Mouse (Mus musculus) small intestine, adult 2 months (tissue): ENCODE data around the gene Hrk. TPM values are rescaled to one million over a fixed set of nuclear protein-coding genes. Genes with fewer than 3 reads are reported as not detected.

Source experiments
- H3K27ac ChIP-seq: fragments of 200-500 bp; 2 replicates; pipeline ENCODE4 v1.5.1; 2012; ENCODE audit warnings: low read depth, low read length, control low read depth, inconsistent platforms; ENCODE audit not compliant: insufficient read depth
- H3K27me3 ChIP-seq: fragments of 200-500 bp; 2 replicates; pipeline ENCODE4 v1.6.1; 2012; ENCODE audit warnings: mild to moderate bottlenecking, moderate library complexity, low read length, inconsistent platforms; ENCODE audit not compliant: control insufficient read depth, insufficient read depth
- H3K36me3 ChIP-seq: fragments of 200-500 bp; 2 replicates; pipeline ENCODE4 v1.6.1; 2012; ENCODE audit warnings: mild to moderate bottlenecking, low read length, control low read depth, inconsistent platforms; ENCODE audit not compliant: control insufficient read depth, insufficient read depth
- H3K4me1 ChIP-seq: fragments of 200-500 bp; 2 replicates; pipeline ENCODE4 v1.6.1; 2012; ENCODE audit warnings: low read length, inconsistent platforms, mixed read lengths; ENCODE audit not compliant: control insufficient read depth, insufficient read depth, insufficient read length
- H3K4me3 ChIP-seq: fragments of 200-500 bp; 2 replicates; pipeline ENCODE4 v1.5.1; 2012; ENCODE audit warnings: low read depth, mild to moderate bottlenecking, control low read depth, inconsistent platforms, low read length, moderate library complexity
- CTCF ChIP-seq: fragments of 200-500 bp; IDR thresholded peaks from 2 replicates; pipeline ENCODE4 v1.5.1; 2012; ENCODE audit warnings: low read depth, mild to moderate bottlenecking, control low read depth, inconsistent platforms, low read length, moderate library complexity, mixed read lengths; ENCODE audit not compliant: insufficient replicate concordance, insufficient read length; ENCODE audit errors: extremely low read depth
- POLR2A ChIP-seq: fragments of 200-500 bp; IDR thresholded peaks from 2 replicates; pipeline ENCODE4 v1.6.1; 2012; ENCODE audit warnings: low read depth, mild to moderate bottlenecking, control low read depth, inconsistent platforms, low read length, moderate library complexity
- WGBS: fragments of 180-500 bp; shearing (Covaris S2); methylation state at CpG from one replicate; pipeline ENCODE4 v1.1.7; 2018; 5-methylcytosine and 5-hydroxymethylcytosine counted together
- polyA plus RNA-seq: library from polyadenylated mRNA; depleted of rRNA; stranded (reverse); fragments of >200 nt; gene quantifications from 2 replicates; pipeline ENCODE4 v1.2.3, GENCODE M21; 2012

The Hrk gene
- polyA plus RNA-seq, 1 experiment: not detected

DNA sequence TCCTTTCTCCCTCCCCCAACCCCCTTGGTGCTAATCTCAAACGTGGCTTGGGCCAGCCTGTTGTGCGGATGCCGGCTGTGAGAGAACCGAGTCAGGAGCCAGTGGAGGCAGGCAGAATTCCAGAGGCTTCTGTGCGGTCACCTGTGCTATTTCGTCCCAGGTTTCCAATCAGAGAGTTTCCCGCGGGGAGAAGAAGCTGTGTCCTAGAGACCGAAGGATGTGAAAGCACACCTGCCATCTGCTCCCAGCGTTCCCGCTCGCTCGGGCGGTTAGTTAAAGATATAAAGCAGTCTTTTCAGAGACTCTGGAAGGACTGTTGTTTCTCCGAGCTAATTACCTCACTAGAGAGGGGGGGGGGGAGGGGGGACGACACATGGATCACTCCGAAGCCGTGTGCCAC is 27.8 kb downstream of the Hrk start:
- Histone ChIP-seq H3K36me3 (no peaks in the 10 kb centered on the region), H3K27me3 (no peaks in the 10 kb centered on the region), H3K27ac (no peak overlapping the region), H3K4me3 (no peak overlapping the region), H3K4me1 (no peaks in the 10 kb centered on the region)
- TF ChIP-seq POLR2A (no peak), CTCF (no peak)
- 31% methylated on average over 18 of the region's 18 CpGs for WGBS

DNA sequence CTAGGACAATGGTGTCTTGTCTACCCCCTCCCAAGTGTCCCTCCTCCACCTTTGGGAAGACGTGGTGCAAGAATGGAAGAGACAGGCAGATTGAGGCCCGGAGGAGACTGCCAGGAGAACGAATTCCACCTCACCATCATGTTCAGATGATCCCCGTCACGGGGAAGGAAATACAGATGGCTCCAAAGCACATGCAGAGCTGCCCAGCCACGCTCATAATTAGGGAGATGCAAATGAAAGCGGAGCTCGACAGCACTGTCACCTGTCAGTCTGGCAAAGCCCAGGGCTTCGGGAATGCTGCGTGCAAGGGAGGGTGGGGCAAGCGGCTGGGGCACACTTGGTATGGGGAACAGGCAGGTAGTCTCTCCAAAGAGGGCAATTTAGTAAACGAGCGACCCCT is 33.0 kb downstream of the Hrk start:
- Histone ChIP-seq H3K27ac (no peak overlapping the region), H3K27me3 (no peaks in the 10 kb centered on the region), H3K4me3 (no peak overlapping the region), H3K36me3 (no peaks in the 10 kb centered on the region), H3K4me1 (no peaks in the 10 kb centered on the region)
- WGBS: 71% methylated on average over 13 of the region's 13 CpGs
- no peak for TF ChIP-seq CTCF
- no peak for TF ChIP-seq POLR2A

DNA sequence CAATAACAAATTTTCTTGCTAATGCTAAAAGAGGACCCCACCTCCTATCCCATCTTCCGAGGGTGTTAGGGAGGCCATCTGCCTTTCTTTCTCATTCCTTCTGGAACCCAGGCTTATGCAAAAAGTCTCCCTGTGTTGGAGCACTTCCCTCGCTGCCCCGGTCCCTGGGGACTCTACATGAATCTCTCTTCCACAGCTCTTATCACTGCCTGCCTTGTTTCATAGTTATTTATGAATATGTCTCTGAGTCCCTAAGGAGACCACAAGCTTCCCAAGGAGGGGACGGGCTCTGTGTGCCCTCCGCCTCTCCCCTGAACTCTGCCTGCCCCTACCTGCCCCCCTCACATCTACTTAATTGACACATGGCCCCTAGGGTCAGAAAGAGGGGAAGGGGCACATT is 35.2 kb downstream of the Hrk start:
- Histone ChIP-seq H3K36me3 (no peaks in the 10 kb centered on the region), H3K27ac (no peak overlapping the region), H3K4me3 (no peak overlapping the region), H3K4me1 (no peaks in the 10 kb centered on the region), H3K27me3 (no peaks in the 10 kb centered on the region)
- TF ChIP-seq POLR2A (no peak), CTCF (no peak)
- WGBS: 78% methylated on average over 5 of the region's 5 CpGs

DNA sequence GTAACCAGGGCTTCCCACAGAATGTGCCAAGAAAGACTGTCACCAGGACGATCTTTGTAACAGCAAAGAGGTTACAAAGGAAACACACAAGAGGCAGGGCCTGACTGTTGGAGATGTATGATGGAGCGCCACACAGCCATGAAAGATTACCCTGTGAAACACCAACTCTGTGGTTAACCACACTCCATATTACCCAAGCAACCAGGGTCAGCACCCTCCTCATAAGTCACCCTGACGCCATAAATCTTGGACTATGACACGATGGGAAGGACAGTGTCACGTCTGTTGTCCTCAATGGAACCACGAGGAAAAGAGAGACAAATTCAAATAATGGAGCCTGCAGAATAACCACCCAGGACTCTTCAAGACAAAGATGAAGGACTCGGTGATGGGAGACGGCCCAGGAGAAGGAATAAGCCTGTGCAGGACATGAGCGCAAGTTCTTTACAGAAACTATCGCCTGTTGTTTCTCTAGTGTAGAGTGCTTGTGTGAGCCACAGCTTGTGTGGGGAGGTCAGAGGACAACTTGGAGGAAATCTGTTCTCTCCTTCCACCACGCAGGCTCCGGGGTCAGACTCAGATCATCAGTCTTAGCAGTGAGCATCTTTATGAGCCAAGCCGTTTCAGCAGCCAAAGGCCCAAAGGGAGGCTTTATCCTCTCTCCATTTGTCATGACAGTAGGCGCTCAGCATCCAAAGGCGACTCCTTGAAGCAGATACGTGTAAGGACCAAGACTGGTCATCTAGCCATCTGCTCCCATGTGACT is 40.4 kb downstream of the Hrk start:
- no peaks in the 10 kb centered on the region for H3K4me1 ChIP-seq

DNA sequence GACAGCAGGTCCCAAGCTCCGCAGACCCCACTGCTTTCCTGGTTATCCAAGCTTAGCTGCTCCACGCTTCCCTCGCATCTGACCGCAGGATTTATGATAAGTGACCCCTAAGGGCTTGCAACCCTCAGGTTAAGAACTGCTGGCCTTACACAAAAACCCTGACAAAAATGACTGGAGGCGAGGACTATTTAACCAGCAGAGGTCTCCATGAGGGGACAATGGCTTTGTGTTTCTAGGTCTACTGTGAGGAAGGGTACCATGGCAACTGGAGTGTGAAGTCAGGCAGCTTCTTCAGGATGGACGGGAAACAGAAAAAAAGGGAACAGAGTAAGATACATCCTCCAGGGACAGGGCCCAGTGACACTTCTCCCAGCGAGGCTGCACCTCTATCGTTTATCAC is 41.4 kb downstream of the Hrk start:
- Histone ChIP-seq H3K4me3 (no peak overlapping the region), H3K4me1 (no peaks in the 10 kb centered on the region), H3K36me3 (no peaks in the 10 kb centered on the region), H3K27me3 (no peaks in the 10 kb centered on the region), H3K27ac (no peak overlapping the region)
- 86% methylated on average over 8 of the region's 8 CpGs for WGBS
- TF ChIP-seq POLR2A (no peak), CTCF (no peak)

More for the DNA sequence above, 40.4 kb downstream of the Hrk start:
- no peak overlapping the region for H3K4me3 ChIP-seq
- H3K27ac ChIP-seq: no peak overlapping the region
- H3K27me3 ChIP-seq: no peaks in the 10 kb centered on the region
- H3K36me3 ChIP-seq: no peaks in the 10 kb centered on the region
- TF ChIP-seq CTCF: no peak
- no peak for TF ChIP-seq POLR2A
- 71% methylated on average over 16 of the region's 16 CpGs for WGBS

DNA sequence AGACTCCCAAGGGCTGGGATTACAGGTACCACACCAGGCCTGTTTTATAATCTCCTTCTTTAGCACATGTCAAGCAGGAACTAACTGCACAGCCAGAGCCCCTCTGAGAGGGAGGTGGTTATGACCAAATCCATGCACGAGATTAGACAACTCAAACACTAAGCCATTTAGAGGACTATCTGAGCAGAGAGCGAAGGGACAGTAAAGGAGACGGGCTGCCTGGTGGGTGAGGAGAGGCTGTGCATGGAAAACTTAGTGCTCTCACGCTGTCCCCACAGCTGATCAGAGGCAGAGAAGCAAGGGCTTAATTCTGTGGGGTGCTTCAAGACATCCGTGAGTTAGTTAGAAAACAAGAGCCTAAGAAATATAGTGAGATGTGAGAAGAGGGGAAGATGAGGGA is 49.6 kb downstream of the Hrk start:
- Histone ChIP-seq H3K4me1 (peaks cover 6% of the 10 kb centered on the region), H3K4me3 (0 out of 2 replicates have a peak overlapping the region, but pooled peaks have one; percentile 35), H3K27me3 (0 out of 2 replicates have a peak, but pooled peaks cover 4% of the 10 kb centered on the region), H3K36me3 (no peaks in the 10 kb centered on the region), H3K27ac (no peak overlapping the region)
- TF ChIP-seq CTCF: no peak
- TF ChIP-seq POLR2A: no peak
- WGBS: 22% methylated on average over 5 of the region's 5 CpGs

DNA sequence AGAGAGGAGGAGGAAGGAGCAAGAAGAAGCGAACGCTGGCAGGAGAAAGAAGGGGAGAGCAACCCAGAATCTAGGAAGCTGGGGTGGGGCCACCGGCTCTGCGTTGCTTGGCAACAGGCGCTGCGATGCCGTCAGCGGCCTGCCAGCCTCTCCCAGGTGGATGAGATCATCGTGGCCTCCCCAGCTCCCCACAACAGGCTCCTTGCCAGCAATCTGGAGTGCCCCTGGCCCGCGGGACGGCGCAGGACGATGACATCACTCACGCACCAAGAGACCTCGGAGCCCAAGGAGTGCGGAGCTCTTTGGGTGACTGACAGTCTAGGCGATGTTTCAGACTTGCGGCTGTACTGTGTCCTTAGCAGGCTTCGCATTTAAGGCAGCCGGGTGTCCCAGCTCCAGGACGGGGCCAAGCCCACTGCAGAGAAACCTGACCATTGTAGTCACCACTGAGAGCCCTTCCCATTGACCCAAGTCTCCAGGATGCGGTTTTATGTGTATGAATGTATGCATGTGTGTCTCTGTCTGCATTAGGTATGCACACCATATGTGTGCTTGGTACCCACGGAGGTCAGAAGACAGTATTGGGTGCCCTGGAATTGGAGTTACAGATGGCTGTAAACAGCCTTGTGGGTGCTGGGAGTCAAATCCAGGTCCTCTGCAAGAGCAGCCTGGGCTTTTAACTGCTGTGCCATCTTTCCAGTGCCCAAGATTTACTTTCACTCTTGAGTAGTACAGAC is 50.1 kb downstream of the Hrk start:
- no peaks in the 10 kb centered on the region for H3K36me3 ChIP-seq
- H3K4me3 ChIP-seq: peak overlapping the region; percentile 35
- H3K27me3 ChIP-seq: 0 out of 2 replicates have a peak, but pooled peaks cover 4% of the 10 kb centered on the region
- WGBS: 6% methylated on average over 24 of the region's 24 CpGs
- H3K27ac ChIP-seq: no peak overlapping the region
- no peak for TF ChIP-seq CTCF
- TF ChIP-seq POLR2A: no peak
- peaks cover 6% of the 10 kb centered on the region for H3K4me1 ChIP-seq
